Mouse (Mus musculus): ENCODE results near the gene Akap13.

Gene Akap13

GRCm38 (mm10) chr7:75642178-75642777, 186.9 kb downstream of the Akap13 start:
- DNase-seq = no peak

GRCm38 (mm10) chr7:75642846-75643563, 187.7 kb downstream of the Akap13 start:
- no peak for DNase-seq

- DNase-seq = no peak
Measured at GRCm38 (mm10) chr7:75643986-75644385, 188.7 kb downstream of the Akap13 start.

- DNase-seq = no peak
Measured at GRCm38 (mm10) chr7:75644585-75644984, 189.3 kb downstream of the Akap13 start.

GRCm38 (mm10) chr7:75645156-75645933, 190.0 kb downstream of the Akap13 start:
- DNase-seq = no peak

GRCm38 (mm10) chr7:75648051-75648450, 192.7 kb downstream of the Akap13 start:
- no peak for DNase-seq

GRCm38 (mm10) chr7:75648961-75649360, 193.6 kb downstream of the Akap13 start:
- DNase-seq = no peak

- no peak for DNase-seq
Measured at GRCm38 (mm10) chr7:75649966-75650365, 194.6 kb downstream of the Akap13 start.

- DNase-seq = no peak
Measured at GRCm38 (mm10) chr7:75653684-75654317, 198.5 kb downstream of the Akap13 start.

- DNase-seq = no peak
Measured at GRCm38 (mm10) chr7:75655180-75656074, 200.1 kb downstream of the Akap13 start.

- DNase-seq = no peak
Measured at GRCm38 (mm10) chr7:75656297-75656852, 201.0 kb downstream of the Akap13 start.

- DNase-seq = no peak
Measured at GRCm38 (mm10) chr7:75656896-75657295, 201.6 kb downstream of the Akap13 start.

- no peak for DNase-seq
Measured at GRCm38 (mm10) chr7:75664455-75664854, 209.1 kb downstream of the Akap13 start.

- DNase-seq = no peak
Measured at GRCm38 (mm10) chr7:75666982-75667381, 211.6 kb downstream of the Akap13 start.

- DNase-seq = no peak
Measured at GRCm38 (mm10) chr7:75667531-75667930, 212.2 kb downstream of the Akap13 start.

GRCm38 (mm10) chr7:75668396-75668795, 213.1 kb downstream of the Akap13 start:
- no peak for DNase-seq

- DNase-seq = no peak
Measured at GRCm38 (mm10) chr7:75669416-75669815, 214.1 kb downstream of the Akap13 start.

GRCm38 (mm10) chr7:75679631-75680030, 224.3 kb downstream of the Akap13 start:
- DNase-seq = no peak

GRCm38 (mm10) chr7:75682901-75683300, 227.6 kb downstream of the Akap13 start:
- DNase-seq = no peak

- DNase-seq = no peak
Measured at GRCm38 (mm10) chr7:75683410-75683809, 228.1 kb downstream of the Akap13 start.

- no peak for DNase-seq
Measured at GRCm38 (mm10) chr7:75684976-75685375, 229.6 kb downstream of the Akap13 start.
